Mouse (Mus musculus): ENCODE measurements around the gene Slc2a13.

The Slc2a13 gene

GRCm38 (mm10) chr15:91573111-91573538 lies at the start of gene Slc2a13:
TSS of gene Slc2a13 (minus strand) at chr15:91573261.
- in situ Hi-C loops (cut with MboI, MseI): loop anchor here (10.0 kb wide), 1 partner anchor 268 kb away; no protein-coding TSS in a partner anchor

DNA sequence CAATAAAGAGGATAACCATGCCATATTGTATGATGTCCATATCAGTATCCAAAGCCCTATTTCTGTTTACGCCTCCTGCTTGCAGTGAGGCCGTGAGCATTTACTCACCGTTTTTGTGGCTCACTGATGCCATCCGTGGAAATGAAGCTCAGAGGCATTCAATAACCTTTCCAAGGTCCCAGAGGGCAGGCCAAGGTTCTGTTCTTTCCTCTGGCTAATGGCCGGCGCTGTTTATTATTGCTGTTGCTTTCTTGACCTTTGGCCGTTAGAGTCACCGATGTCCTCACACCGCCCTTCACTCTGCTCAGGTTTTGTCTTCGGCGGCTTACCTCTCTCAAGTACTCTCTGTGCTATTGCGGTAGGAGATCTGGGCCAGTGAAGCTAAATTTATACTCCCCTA lies 43.0 kb upstream of the Slc2a13 start:
- in situ Hi-C loops (cut with MboI, MseI): loop anchor here in 1 of 2 experiments (5.0 to 10.0 kb wide), 2 partner anchors 36 to 139 kb away; no protein-coding TSS in a partner anchor

DNA sequence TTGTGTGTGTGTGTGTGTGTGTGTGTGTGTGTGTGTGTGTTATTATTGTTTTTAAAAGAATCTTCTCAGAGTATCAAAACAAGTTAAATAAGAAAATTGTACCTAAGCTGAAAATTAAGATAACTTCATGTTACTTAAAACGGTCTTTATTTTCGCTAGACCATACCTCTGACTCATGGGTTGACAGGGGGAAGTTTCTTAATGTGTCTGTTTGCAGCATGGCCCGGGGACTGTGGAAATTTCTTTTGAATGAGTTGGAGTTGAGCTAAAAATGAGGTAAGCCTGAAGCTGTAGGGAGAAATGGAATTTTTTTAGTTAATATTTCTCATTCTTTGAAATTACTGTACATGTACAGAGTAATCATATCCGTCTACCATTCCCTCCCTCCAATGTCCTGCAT lies 42.5 kb upstream of the Slc2a13 start:
- in situ Hi-C loops (cut with MboI, MseI): loop anchor here in 1 of 2 experiments (5.0 to 10.0 kb wide), 2 partner anchors 37 to 139 kb away; no protein-coding TSS in a partner anchor

GRCm38 (mm10) chr15:91613981-91614665 lies 41.1 kb upstream of the Slc2a13 start:
- in situ Hi-C loops (cut with MboI, MseI): loop anchor here in 1 of 2 experiments (10.0 kb wide), 1 partner anchor 141 kb away; no protein-coding TSS in a partner anchor

- in situ Hi-C loops (cut with MboI, MseI): loop anchor here (5.0 to 10.0 kb wide), 2 partner anchors 138 to 145 kb away; no protein-coding TSS in a partner anchor
Observed at GRCm38 (mm10) chr15:91609713-91610112, 36.7 kb upstream of the Slc2a13 start.

DNA sequence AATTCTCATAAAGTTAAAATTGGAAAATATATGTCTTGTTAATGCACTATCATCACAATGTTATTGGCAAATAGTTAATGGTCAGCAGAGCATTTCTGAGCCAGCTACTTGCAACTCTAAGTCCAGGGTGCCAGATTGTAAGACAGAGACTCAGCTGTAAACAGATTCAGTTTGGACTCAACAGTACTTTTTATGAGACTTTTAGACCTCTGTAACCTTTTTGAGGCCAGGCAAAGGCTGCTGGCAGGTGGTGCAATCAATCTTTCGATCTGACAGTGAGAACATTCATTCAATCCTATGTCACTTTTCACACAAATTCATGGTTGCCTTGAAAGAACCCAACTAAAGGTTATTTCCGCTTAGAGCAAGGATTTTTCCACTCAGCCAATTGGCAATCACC lies 35.8 kb upstream of the Slc2a13 start:
- in situ Hi-C loops (cut with MboI, MseI): loop anchor here in 1 of 2 experiments (5.0 kb wide), 1 partner anchor 138 kb away; no protein-coding TSS in a partner anchor

DNA sequence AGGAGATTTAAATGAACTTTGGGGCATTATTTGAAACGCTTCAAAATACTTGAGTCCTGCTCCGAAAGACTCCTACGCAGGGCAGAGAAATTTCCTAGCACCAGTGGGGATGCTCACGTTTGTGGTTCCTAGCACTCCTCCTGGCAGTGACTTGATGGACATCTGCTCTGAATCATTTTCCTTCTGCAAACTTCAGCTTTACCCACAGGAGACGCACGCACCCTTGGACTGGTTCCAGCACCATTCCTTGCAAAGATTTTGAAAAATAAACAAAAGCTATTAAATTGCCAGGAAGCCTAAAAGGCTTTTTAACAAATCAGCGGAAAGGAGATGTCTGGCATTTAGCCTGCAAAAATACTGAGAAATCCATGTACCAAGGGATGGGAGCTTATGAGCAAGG lies 28.1 kb upstream of the Slc2a13 start:
- in situ Hi-C loops (cut with MboI, MseI): no loop called here

DNA sequence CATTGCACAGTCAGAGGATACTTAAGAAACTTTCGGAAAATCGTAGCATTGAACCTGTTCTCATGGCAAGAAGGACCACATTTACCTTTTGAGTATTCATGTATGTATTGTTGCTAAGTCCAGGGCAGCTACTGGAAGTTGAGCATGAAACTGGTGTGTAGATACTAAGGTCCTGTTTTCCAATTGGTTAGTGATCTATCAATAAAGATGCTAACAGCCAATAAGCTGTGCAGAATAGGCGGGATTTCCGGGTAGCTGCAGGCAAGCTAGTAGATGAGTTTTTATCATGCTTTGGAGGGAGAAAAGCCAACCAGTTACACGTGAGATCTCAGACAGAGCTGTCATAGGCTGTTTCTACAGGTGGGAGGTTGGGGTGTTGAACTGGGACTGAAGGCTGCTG lies 24.2 kb upstream of the Slc2a13 start:
- in situ Hi-C loops (cut with MboI, MseI): no loop called here

DNA sequence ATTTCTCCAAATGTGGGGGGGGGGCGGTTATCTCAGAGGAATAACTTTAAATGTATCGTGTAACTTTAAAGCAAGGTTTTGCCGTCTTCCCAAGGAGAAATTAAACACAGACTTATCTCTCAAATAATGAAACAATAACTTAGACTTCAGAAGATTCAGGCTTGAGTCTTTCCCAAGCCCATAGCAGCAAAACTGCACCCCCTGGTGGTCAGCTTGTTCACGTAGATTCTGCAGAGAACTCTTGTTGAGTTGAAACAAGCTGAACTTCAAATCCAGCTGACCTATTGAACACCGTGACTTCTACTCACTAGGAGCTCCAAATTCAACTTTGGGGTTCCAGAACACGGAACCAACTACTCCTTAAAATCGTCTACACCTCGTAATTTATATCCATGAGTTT lies 1.4 kb upstream of the Slc2a13 start:
- in situ Hi-C loops (cut with MboI, MseI): loop anchor here (10.0 kb wide), 1 partner anchor 270 kb away; no protein-coding TSS in a partner anchor

DNA sequence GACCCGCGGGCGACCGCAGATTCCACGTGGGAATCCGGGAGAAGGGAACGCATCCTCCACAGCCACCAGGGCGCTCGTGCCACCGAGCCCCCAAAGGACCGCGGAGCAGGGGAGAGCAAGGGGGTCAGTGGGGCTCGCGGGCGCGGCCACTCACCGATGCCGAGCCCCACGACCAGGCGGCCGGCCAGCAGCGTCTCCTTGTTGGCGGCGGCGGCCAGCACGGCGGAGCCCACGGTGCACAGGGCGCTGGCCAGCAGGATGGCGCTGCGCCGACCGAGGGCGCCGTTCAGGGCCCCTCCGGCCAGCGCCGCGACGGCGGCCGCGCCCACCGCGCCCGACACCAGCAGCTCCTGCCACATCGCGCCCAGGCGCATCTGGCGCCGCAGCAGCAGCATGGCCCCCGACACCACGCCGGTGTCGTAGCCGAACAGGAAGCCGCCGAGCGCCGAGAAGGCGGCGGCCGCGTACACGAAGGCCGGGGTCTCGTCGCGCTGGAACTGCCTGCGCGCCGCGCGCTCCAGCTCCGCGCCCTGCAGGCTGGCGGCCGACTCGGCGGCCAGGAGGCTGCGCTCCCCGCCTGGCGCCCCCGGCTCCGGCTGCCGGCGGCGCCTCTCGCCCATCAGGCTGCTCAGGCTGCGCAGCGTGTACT lies 516 bp downstream of the Slc2a13 start:
- in situ Hi-C loops (cut with MboI, MseI): loop anchor here (10.0 kb wide), 1 partner anchor 268 kb away; no protein-coding TSS in a partner anchor

- in situ Hi-C loops (cut with MboI, MseI): loop anchor here (10.0 kb wide), 1 partner anchor 267 kb away; no protein-coding TSS in a partner anchor
Observed at GRCm38 (mm10) chr15:91571981-91572380, 1.1 kb downstream of the Slc2a13 start.

DNA sequence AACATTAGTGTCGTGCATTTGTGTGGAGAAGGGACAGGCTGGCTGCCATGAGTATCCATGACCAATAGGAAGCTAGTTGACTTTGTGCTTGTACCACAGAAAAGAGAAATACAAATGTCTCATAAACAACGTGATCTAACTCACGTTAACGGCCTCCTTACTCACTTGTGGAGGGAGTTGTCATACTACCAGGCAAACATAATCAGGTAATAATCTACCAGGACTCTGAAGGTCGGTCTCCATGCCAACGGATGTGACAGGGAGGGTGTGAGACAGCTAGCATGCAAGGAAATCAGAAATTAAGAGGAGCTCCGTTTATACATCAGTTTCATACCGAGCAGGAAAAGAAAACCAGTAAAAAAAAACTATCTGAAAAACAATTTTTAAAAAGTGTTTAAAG lies 6.3 kb downstream of the Slc2a13 start:
- in situ Hi-C loops (cut with MboI, MseI): no loop called here

- in situ Hi-C loops (cut with MboI, MseI): no loop called here
Observed at GRCm38 (mm10) chr15:91565025-91565605, 7.9 kb downstream of the Slc2a13 start.

- in situ Hi-C loops (cut with MboI, MseI): no loop called here
Observed at GRCm38 (mm10) chr15:91561728-91562127, 11.3 kb downstream of the Slc2a13 start.

- in situ Hi-C loops (cut with MboI, MseI): no loop called here
Observed at GRCm38 (mm10) chr15:91555336-91555736, 17.7 kb downstream of the Slc2a13 start.

DNA sequence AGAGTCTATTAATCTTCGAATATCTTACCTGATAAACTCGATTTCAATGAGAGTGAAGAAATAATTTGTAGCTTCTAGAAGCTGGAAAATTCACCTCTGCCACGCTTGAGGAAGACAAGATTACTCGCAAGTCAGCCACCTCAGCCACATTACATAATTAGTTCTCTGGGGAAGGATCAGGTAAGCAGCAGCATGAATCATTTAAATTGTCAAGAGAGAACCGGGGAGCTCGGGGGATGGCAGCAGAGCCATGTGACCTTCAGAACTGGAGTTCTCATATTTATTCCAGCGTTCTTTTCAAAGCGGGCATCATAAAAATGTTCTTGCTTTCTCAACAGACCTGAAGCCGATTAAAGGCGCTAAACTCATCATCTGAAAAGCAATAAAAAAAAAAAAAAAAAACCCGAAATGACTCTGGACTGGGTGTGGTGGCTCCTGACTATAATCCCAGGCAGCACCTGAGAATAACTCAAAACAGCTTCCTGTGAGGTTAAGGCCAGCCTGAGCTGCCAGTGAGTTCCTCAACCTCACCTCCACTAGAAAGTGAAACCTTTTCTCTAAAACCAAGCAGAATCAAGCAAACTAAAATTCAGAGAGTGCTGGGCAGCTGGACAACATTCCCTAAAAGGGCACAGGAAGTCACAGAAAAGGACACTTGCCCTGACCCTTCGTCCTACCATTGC lies 24.3 kb downstream of the Slc2a13 start:
- in situ Hi-C loops (cut with MboI, MseI): loop anchor here in 1 of 2 experiments (5.0 kb wide), 1 partner anchor 516 kb away; no protein-coding TSS in a partner anchor

- in situ Hi-C loops (cut with MboI, MseI): no loop called here
Observed at GRCm38 (mm10) chr15:91544586-91544985, 28.5 kb downstream of the Slc2a13 start.

- in situ Hi-C loops (cut with MboI, MseI): no loop called here
Observed at GRCm38 (mm10) chr15:91538439-91538838, 34.6 kb downstream of the Slc2a13 start.

DNA sequence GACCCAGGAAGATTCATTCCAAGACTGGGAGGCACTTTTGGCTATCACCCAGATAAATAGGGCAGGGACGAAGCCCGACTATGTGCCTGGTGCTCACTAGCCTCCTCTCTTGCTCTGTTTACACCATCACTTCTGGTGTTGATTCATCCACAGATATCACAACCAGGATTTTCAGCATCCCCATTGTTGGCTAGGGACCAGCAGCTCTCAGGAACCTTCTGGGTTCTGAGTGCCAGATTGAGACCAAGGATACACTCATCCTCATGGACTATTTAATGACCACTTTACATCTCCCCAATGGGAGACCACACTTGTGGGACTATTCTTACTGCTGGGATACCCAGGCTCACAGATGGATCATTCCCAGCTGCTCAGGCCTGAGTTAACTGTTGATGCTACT lies 46.2 kb downstream of the Slc2a13 start:
- in situ Hi-C loops (cut with MboI, MseI): no loop called here

- in situ Hi-C loops (cut with MboI, MseI): no loop called here
Observed at GRCm38 (mm10) chr15:91526166-91526565, 46.9 kb downstream of the Slc2a13 start.

DNA sequence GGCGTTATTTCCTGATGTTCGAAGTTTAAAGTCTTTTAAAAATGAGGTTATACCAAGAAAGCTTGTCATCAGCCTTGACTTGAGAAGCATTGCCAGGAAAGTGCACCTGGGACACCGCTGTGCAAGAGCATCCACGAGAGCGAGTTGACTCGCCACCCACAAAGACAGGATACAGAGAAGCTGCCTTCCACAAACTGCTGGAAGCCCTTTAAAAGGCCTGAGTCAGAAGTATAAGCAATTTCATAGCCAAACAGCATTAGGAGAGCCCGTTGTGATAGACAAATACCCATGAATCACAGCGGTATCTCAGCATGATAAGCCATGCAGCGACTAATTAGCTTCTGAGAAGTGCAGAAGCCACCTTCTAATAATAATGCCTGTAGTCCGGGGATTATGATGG lies 48.6 kb downstream of the Slc2a13 start:
- in situ Hi-C loops (cut with MboI, MseI): no loop called here
